9 mouse cellular contexts compared by ENCODE assay signal in genomic region chr16:34902294-34902680, GRCm38 (mm10).
DNase-seq lines count a peak whose midpoint lies in the region; ATAC-seq and TF ChIP-seq lines count a peak whose summit lies in the region.
"Had no signal": no experiment of that assay in that cellular context is flagged by ENCODE, and none has a peak within 500 bp of the region (broad histone marks: within the 10 kb centered on the region; RNA-seq: fewer than 3 reads in every experiment).

No protein-coding gene starts in this region.

- TF ChIP-seq CTCF in kidney, adult 2 months (conservative IDR thresholded peaks at IDR 0.05; ENCODE audit: insufficient read depth, insufficient read length, low read depth, low read length), result peak; percentile 89

- no peaks in the 10 kb centered on the region for H3K27me3 ChIP-seq in kidney, adult 2 months (replicated peaks; ENCODE audit: control insufficient read depth, insufficient read depth, low read length)
- H3K27me3 ChIP-seq in limb, embryonic 11.5 days (ENCODE audit: control insufficient read depth, insufficient read depth, low read length), result no peaks in the 10 kb centered on the region
- no peaks in the 10 kb centered on the region for H3K27me3 ChIP-seq in neural tube, embryonic 12.5 days (replicated peaks)
- H3K27me3 ChIP-seq: embryonic facial prominence, embryonic 12.5 days had no signal

- H3K36me3 ChIP-seq in kidney, adult 2 months (ENCODE audit: control insufficient read depth, insufficient read depth, low read length), result no peaks in the 10 kb centered on the region
- no peaks in the 10 kb centered on the region for H3K36me3 ChIP-seq in limb, embryonic 11.5 days (ENCODE audit: control insufficient read depth, insufficient read depth, low read length)
- H3K36me3 ChIP-seq in neural tube, embryonic 12.5 days, result no peaks in the 10 kb centered on the region
- H3K36me3 ChIP-seq: embryonic facial prominence, embryonic 12.5 days had no signal

- ATAC-seq in limb, embryonic 11.5 days (ENCODE audit: insufficient number of reproducible peaks, low FRiP score, low TSS enrichment, low read depth), result 0 out of 2 replicates have a peak, but pooled peaks have one; percentile 31
- 0 out of 2 replicates have a peak, but pooled peaks have one; percentile 15 for ATAC-seq in neural tube, embryonic 12.5 days (ENCODE audit: low FRiP score, low read depth)

- TF ChIP-seq POLR2A in kidney, adult 2 months (IDR thresholded peaks at IDR 0.05; ENCODE audit: low read depth, low read length), result no peak

- H3K27ac ChIP-seq in kidney, adult 2 months (ENCODE audit: insufficient read depth, low read depth, low read length), result no peak overlapping the region
- H3K27ac ChIP-seq in limb, embryonic 11.5 days (replicated peaks; ENCODE audit: low read depth, low read length), result no peak overlapping the region
- H3K27ac ChIP-seq in neural tube, embryonic 12.5 days, result no peak overlapping the region
- H3K27ac ChIP-seq: embryonic facial prominence, embryonic 12.5 days had no signal

- H3K4me3 ChIP-seq in kidney, adult 2 months (ENCODE audit: insufficient read depth, low read depth, low read length), result no peak overlapping the region
- H3K4me3 ChIP-seq in limb, embryonic 11.5 days (ENCODE audit: low read depth, low read length), result no peak overlapping the region
- no peak overlapping the region for H3K4me3 ChIP-seq in neural tube, embryonic 12.5 days
- H3K4me3 ChIP-seq: embryonic facial prominence, embryonic 12.5 days had no signal

- H3K9me3 ChIP-seq in limb, embryonic 11.5 days (ENCODE audit: control insufficient read depth, low read length), result no peaks in the 10 kb centered on the region
- H3K9me3 ChIP-seq in neural tube, embryonic 12.5 days, result no peaks in the 10 kb centered on the region
- H3K9me3 ChIP-seq: embryonic facial prominence, embryonic 12.5 days had no signal

- whole genome bisulfite sequencing in kidney, adult 2 months, result 17% methylated on average over 9 of the region's 9 CpGs
- 19% methylated on average over 9 of the region's 9 CpGs for WGBS in limb, embryonic 11.5 days
- 18% methylated on average over 9 of the region's 9 CpGs for WGBS in neural tube, embryonic 12.5 days

- H3K4me2 ChIP-seq in limb, embryonic 11.5 days (ENCODE audit: low read depth, severe bottlenecking), result no peak overlapping the region
- no peak overlapping the region for H3K4me2 ChIP-seq in neural tube, embryonic 12.5 days (replicated peaks)
- H3K4me2 ChIP-seq: embryonic facial prominence, embryonic 12.5 days had no signal

- H3K9ac ChIP-seq in limb, embryonic 11.5 days (ENCODE audit: low read length), result no peak overlapping the region
- H3K9ac ChIP-seq in neural tube, embryonic 12.5 days, result no peak overlapping the region
- H3K9ac ChIP-seq: embryonic facial prominence, embryonic 12.5 days had no signal

- no peaks in the 10 kb centered on the region for H3K4me1 ChIP-seq in kidney, adult 2 months (ENCODE audit: control insufficient read depth, insufficient read depth, low read length)
- peaks cover 27% of the 10 kb centered on the region for H3K4me1 ChIP-seq in limb, embryonic 11.5 days (ENCODE audit: control insufficient read depth, insufficient read depth, low read length)
- peaks cover 16% of the 10 kb centered on the region for H3K4me1 ChIP-seq in neural tube, embryonic 12.5 days

- peak; percentile 71 for DNase-seq in ovary, postnatal 36 days (ENCODE audit: low spot score)
- DNase-seq in ovary, adult 18-20 months (ENCODE audit: low spot score), result no peak
- peak; percentile 31 for DNase-seq in cerebellum, adult 9-10 months
- peak; percentile 61 to 75 for DNase-seq in frontal cortex, postnatal 36 days (ENCODE audit: low spot score in 2 of 2)
- peak; percentile 68 for DNase-seq in kidney, adult 2 months
- DNase-seq in limb, embryonic 11.5 days (ENCODE audit: low spot score), result peak; percentile 86
- peak; percentile 73 for DNase-seq in thymus, postnatal 4 days
